Mouse (Mus musculus): ENCODE results near the gene Luzp2. TPM values are rescaled to one million over a fixed set of nuclear protein-coding genes. Genes with fewer than 3 reads are reported as not detected.

Luzp2 gene
- polyA plus RNA-seq, 1 experiment from 2014 or later: 83.3 TPM

DNA sequence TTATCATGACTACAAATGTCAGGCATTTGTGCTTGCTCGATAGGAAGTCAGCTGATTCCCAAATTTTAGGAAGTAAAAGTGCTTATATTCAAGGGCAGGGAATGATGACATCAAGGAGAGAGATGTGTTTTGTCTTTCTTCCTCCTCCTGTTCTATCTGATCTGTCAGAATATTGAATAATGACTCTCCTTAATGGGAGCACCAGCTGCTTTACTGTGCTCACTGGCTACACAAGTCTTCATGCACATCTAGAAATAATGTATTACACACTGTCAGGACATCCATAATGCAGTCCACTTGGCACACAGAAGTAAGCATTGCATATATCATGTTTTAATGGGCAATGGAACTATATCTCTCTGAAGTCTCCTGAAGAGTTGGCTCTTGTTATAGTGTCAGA lies 17.6 kb downstream of the Luzp2 start:
- Histone ChIP-seq H3K4me1 (ENCODE audit: control insufficient read depth, insufficient read depth, low read length) (no peaks in the 10 kb centered on the region), H3K4me2 (ENCODE audit: low read length) (no peak overlapping the region), H3K9ac (ENCODE audit: low read depth, low read length) (no peak overlapping the region), H3K27me3 (ENCODE audit: control insufficient read depth, insufficient read depth, low read depth, low read length) (no peaks in the 10 kb centered on the region), H3K27ac (ENCODE audit: low read length) (no peak overlapping the region), H3K9me3 (replicated peaks; ENCODE audit: control insufficient read depth, low read length, poor library complexity, severe bottlenecking) (no peaks in the 10 kb centered on the region), H3K4me3 (ENCODE audit: low read depth, low read length) (no peak overlapping the region), H3K36me3 (ENCODE audit: control insufficient read depth, insufficient read depth, low read length) (no peaks in the 10 kb centered on the region)
- ATAC-seq: no peak
- WGBS: 94% methylated on average over 1 of the region's 1 CpGs

DNA sequence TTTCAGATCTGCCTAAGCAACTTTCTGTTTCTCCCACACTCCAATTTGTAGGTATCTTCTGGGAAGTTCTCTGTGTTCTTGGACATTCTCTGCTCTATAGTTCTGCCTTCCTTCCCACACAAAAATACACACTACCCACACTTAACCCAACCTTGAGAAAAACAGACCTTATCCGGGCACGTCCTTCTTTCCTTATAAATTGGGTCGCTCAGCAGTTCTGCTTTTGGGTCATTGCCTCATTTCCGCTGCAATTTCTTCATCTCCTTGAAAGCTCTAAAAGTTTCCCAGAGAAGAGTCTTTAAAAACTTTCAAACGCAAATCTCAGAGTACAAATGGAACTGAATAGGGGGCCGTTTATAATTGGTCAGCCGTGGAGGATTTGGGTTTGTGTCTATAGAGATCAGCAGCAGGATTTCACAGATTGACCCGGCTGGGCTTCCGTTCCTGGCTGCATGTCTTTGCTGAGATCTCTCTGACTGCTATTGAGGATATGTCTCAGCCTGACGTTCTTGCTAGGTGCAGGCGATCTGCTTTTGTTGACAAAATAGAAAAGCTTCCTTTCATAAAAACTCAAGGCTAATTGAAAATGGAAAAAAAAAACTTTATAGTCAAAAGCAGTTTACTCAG lies 26.0 kb downstream of the Luzp2 start:
- Histone ChIP-seq H3K4me3 (ENCODE audit: low read depth, low read length) (no peak overlapping the region), H3K4me2 (ENCODE audit: low read length) (peak overlapping the region; percentile 8), H3K4me1 (ENCODE audit: control insufficient read depth, insufficient read depth, low read length) (0 out of 2 replicates have a peak, but pooled peaks cover 2% of the 10 kb centered on the region), H3K9ac (ENCODE audit: low read depth, low read length) (no peak overlapping the region), H3K9me3 (replicated peaks; ENCODE audit: control insufficient read depth, low read length, poor library complexity, severe bottlenecking) (no peaks in the 10 kb centered on the region), H3K36me3 (ENCODE audit: control insufficient read depth, insufficient read depth, low read length) (no peaks in the 10 kb centered on the region), H3K27me3 (ENCODE audit: control insufficient read depth, insufficient read depth, low read depth, low read length) (no peaks in the 10 kb centered on the region), H3K27ac (ENCODE audit: low read length) (no peak overlapping the region; the same call in 1 of the 2 replicates)
- WGBS: 26% methylated on average over 11 of the region's 11 CpGs
- ATAC-seq: peak; percentile 60; the same call in 1 of the 2 replicates

DNA sequence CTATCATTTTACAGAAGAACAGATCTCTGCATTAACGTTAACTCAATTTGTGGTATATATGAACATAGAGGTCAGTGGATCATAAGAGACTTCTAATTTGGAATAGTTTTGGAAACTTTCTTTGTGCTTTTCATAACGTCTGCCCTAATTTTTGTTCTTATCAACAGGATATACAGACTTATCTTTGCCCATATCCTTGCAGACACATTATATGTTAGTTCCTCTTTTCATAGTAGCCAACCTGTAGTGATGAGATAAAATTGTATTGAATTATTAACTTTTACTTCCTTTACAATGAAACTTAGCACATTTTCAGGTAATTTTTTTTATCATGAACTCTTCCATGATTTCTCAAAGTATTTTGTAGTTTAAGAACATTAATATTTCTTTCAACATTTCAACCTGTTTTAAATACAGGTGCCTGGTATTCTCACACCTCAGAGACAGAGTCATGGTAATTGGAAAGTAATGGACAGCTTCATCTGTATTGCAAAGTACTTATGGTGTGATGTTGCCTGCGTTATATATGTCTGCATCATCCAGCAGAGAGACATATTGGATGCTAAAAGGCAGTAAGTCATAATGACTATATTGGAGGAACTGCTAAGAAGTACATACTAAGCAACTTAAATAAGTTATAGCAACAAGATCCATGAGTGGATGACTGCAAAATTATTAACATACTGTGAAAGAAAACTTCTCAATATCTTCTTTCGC lies 43.8 kb downstream of the Luzp2 start:
- Histone ChIP-seq H3K4me3 (ENCODE audit: low read depth, low read length) (no peak overlapping the region), H3K27ac (ENCODE audit: low read length) (no peak overlapping the region)
- 92% methylated on average over 4 of the region's 4 CpGs for WGBS

DNA sequence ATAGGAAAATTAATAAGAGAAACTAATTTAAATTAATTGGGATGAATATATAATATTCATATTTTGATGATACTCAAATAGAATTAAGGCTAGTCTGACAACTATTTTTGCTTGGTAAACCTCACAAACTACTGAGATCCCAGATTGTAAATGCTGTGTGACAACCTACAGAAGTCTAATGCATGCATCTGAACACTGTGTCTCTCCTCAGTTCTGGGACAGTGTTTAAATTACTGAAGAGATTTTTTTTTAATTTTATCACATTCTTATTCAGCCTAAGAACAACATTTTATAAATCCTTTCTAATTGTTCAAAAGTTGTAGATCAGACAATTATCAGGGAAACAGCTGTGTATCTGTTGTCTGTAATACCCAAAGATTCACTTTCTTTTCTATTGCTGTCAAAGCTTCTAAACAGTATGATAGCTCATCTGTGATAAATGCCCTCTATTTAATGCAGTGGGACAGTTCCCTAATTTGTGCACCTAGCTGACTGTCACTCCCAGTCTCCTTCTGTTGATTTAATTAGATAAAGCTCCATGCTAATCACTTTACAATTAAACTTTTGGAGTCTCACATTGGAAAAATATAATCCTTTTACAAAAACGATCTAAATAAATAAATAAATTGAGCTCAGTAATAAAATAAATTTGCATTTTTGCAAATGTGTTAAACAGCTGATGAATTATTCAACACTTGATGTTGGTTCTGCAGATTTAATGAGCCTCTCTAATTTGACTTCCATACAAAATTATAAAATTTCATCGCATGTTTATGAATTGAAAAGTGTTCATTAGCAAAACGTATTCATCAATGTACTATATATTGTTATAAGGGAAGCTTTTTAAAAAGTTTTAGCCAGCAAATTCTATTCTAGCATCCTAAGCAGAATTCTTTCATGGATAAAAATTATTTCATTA lies 58.7 kb downstream of the Luzp2 start:
- Histone ChIP-seq H3K4me3 (ENCODE audit: low read depth, low read length) (no peak overlapping the region), H3K4me1 (ENCODE audit: control insufficient read depth, insufficient read depth, low read length) (no peaks in the 10 kb centered on the region), H3K9me3 (replicated peaks; ENCODE audit: control insufficient read depth, low read length, poor library complexity, severe bottlenecking) (no peaks in the 10 kb centered on the region), H3K27me3 (ENCODE audit: control insufficient read depth, insufficient read depth, low read depth, low read length) (no peaks in the 10 kb centered on the region), H3K4me2 (ENCODE audit: low read length) (no peak overlapping the region), H3K9ac (ENCODE audit: low read depth, low read length) (no peak overlapping the region), H3K27ac (ENCODE audit: low read length) (no peak overlapping the region), H3K36me3 (ENCODE audit: control insufficient read depth, insufficient read depth, low read length) (no peaks in the 10 kb centered on the region)
- ATAC-seq: 0 out of 2 replicates have a peak, but pooled peaks have one; percentile 39
- 56% methylated on average over 3 of the region's 3 CpGs for WGBS

More for the DNA sequence above, 43.8 kb downstream of the Luzp2 start:
- H3K9me3 ChIP-seq (replicated peaks; ENCODE audit: control insufficient read depth, low read length, poor library complexity, severe bottlenecking): no peaks in the 10 kb centered on the region
- H3K36me3 ChIP-seq (ENCODE audit: control insufficient read depth, insufficient read depth, low read length): no peaks in the 10 kb centered on the region
- H3K4me1 ChIP-seq (ENCODE audit: control insufficient read depth, insufficient read depth, low read length): no peaks in the 10 kb centered on the region
- H3K27me3 ChIP-seq (ENCODE audit: control insufficient read depth, insufficient read depth, low read depth, low read length): no peaks in the 10 kb centered on the region
- H3K4me2 ChIP-seq (ENCODE audit: low read length): no peak overlapping the region
- no peak overlapping the region for H3K9ac ChIP-seq (ENCODE audit: low read depth, low read length)
- no peak for ATAC-seq

DNA sequence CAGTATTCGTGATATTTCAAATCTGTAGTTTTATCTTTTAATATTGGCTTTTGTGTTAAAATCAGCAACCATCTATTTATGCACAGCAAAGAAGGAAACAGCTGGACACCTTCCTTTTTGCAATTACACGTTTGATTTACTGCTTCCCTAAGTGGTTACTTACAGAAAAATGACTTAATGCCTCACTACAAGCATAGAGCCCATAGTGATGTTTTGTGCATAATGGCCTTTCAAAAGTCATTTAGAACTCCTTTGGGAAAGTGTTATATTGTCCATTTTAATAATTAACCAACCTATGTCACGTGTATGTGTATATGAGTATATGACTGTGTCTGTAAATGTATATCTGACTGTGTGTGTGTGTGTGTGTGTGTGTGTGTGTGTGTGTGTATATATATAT lies 63.3 kb downstream of the Luzp2 start:
- ATAC-seq: no peak
- Histone ChIP-seq H3K9ac (ENCODE audit: low read depth, low read length) (no peak overlapping the region), H3K4me1 (ENCODE audit: control insufficient read depth, insufficient read depth, low read length) (no peaks in the 10 kb centered on the region), H3K27me3 (ENCODE audit: control insufficient read depth, insufficient read depth, low read depth, low read length) (no peaks in the 10 kb centered on the region), H3K4me3 (ENCODE audit: low read depth, low read length) (no peak overlapping the region), H3K9me3 (replicated peaks; ENCODE audit: control insufficient read depth, low read length, poor library complexity, severe bottlenecking) (no peaks in the 10 kb centered on the region), H3K4me2 (ENCODE audit: low read length) (no peak overlapping the region), H3K27ac (ENCODE audit: low read length) (no peak overlapping the region), H3K36me3 (ENCODE audit: control insufficient read depth, insufficient read depth, low read length) (no peaks in the 10 kb centered on the region)
- 69% methylated on average over 3 of the region's 3 CpGs for WGBS

DNA sequence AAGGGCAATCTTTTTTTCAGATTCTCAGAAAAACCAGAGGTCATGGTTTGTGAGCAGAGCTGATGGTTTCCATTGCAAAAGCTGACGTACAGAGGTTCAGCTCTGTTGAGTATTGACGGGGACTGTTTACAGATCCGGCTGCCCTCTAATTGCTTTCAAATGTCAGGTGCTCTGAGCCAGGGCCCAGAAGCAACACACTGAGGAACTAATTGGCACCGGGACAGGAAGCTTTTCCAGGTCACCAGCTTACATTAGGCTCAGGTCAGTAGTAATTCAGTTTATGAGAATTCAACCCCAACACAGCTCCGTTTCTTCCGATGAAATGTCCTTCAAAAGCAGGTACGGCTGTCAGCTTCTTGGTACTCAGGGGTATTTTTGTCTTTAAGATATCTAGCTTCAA lies 74.7 kb downstream of the Luzp2 start:
- Histone ChIP-seq H3K9me3 (replicated peaks; ENCODE audit: control insufficient read depth, low read length, poor library complexity, severe bottlenecking) (no peaks in the 10 kb centered on the region), H3K9ac (ENCODE audit: low read depth, low read length) (no peak overlapping the region), H3K36me3 (ENCODE audit: control insufficient read depth, insufficient read depth, low read length) (no peaks in the 10 kb centered on the region), H3K27ac (ENCODE audit: low read length) (no peak overlapping the region), H3K4me1 (ENCODE audit: control insufficient read depth, insufficient read depth, low read length) (peaks cover 2% of the 10 kb centered on the region; the same call in 1 of the 2 replicates), H3K4me2 (ENCODE audit: low read length) (no peak overlapping the region), H3K4me3 (ENCODE audit: low read depth, low read length) (no peak overlapping the region), H3K27me3 (ENCODE audit: control insufficient read depth, insufficient read depth, low read depth, low read length) (no peaks in the 10 kb centered on the region)
- 57% methylated on average over 7 of the region's 7 CpGs for WGBS
- ATAC-seq: no peak

DNA sequence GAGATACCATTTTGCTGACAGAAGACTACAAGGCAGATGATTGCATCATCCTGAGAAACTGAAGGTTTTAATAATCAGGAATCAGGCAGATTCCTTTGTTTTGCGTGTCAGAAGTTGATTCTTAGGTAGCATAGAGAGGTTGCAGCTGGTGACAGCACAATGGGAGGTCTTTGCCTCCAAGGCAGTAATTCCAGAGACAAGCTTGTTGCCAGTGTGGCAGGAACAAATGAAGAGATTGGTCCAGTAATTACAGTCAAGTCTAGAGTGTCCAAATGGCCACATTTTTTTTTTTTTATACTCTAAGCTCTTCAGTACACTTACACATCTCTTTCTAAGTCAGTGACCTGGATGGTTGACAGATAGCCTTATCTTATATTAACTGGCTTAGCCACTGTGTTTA lies 78.7 kb downstream of the Luzp2 start:
- Histone ChIP-seq H3K9ac (ENCODE audit: low read depth, low read length) (no peak overlapping the region), H3K4me3 (ENCODE audit: low read depth, low read length) (no peak overlapping the region), H3K36me3 (ENCODE audit: control insufficient read depth, insufficient read depth, low read length) (no peaks in the 10 kb centered on the region), H3K9me3 (replicated peaks; ENCODE audit: control insufficient read depth, low read length, poor library complexity, severe bottlenecking) (no peaks in the 10 kb centered on the region), H3K4me1 (ENCODE audit: control insufficient read depth, insufficient read depth, low read length) (peaks cover 2% of the 10 kb centered on the region; the same call in 1 of the 2 replicates), H3K27me3 (ENCODE audit: control insufficient read depth, insufficient read depth, low read depth, low read length) (no peaks in the 10 kb centered on the region), H3K4me2 (ENCODE audit: low read length) (no peak overlapping the region), H3K27ac (ENCODE audit: low read length) (no peak overlapping the region)
- 37% methylated on average over 1 of the region's 1 CpGs for WGBS
- no peak for ATAC-seq

DNA sequence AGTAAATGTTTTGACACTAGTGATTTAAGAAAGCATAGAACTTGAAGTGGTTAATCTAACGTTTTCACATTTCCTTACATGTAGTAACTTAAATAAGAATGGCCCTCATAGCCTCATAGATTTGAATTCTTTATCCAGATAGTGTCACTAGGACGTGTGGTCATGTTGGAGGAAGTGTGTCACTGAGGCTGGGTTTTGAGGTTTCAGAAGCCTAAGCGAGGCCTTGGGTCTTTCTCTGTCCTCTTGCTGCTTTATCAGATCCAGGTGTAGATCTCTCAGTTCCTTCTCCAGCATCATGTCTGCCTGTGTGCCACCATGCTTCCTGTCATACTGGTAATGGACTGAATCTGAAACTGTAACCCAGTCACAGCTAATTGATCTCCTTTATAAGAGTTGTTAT lies 86.7 kb downstream of the Luzp2 start:
- no peak overlapping the region for H3K4me2 ChIP-seq (ENCODE audit: low read length)
- H3K4me1 ChIP-seq (ENCODE audit: control insufficient read depth, insufficient read depth, low read length): no peaks in the 10 kb centered on the region
- no peak overlapping the region for H3K27ac ChIP-seq (ENCODE audit: low read length)
- H3K9me3 ChIP-seq (replicated peaks; ENCODE audit: control insufficient read depth, low read length, poor library complexity, severe bottlenecking): no peaks in the 10 kb centered on the region
- H3K9ac ChIP-seq (ENCODE audit: low read depth, low read length): no peak overlapping the region
- no peak for ATAC-seq
- no peaks in the 10 kb centered on the region for H3K27me3 ChIP-seq (ENCODE audit: control insufficient read depth, insufficient read depth, low read depth, low read length)
- no peaks in the 10 kb centered on the region for H3K36me3 ChIP-seq (ENCODE audit: control insufficient read depth, insufficient read depth, low read length)
- no peak overlapping the region for H3K4me3 ChIP-seq (ENCODE audit: low read depth, low read length)
- WGBS: 82% methylated on average over 3 of the region's 3 CpGs
